Mouse (Mus musculus) liver, adult 2 months (tissue): ENCODE measurements around the gene Prtn3.

Experiments used
- CTCF ChIP-seq: fragments of 200-500 bp; IDR thresholded peaks from 2 replicates; pipeline ENCODE4 v1.5.1; 2011; ENCODE audit warnings: low read depth, low read length, control low read depth
- POLR2A ChIP-seq: fragments of 200-500 bp; IDR thresholded peaks from 2 replicates; pipeline ENCODE4 v1.6.1; 2011; ENCODE audit warnings: low read length, control low read depth; ENCODE audit not compliant: insufficient read depth; ENCODE audit errors: extremely low read depth

DNA sequence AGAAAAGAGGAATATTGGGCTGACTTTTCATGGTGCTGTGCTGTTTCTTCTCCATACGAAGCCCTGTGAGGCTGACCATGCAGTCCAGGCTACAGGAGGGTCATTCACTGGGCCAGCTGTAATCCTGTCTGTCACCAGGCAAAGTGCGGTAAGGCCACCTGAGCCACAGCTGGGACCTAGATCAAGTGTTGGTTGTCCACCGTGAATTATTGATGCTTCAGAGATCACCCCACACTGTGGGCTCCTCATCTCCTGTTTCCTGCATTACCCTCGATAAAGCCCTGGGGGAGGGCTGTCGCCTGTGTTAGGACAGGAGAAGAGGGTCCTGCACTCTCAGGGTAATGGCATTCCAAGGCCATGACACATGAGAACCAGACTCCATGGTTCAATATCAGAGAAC lies 27.7 kb upstream of the Prtn3 start:
- TF ChIP-seq CTCF (no peak), POLR2A (no peak)
